Mouse (Mus musculus): Measurements from ENCODE around the gene Chic2.

The Chic2 gene

GRCm38 (mm10) chr5:74979586-74979985 lies 65.0 kb downstream of the Chic2 start:
- DNase-seq (ENCODE audit: extremely low read depth, low read depth), result no peak

DNA sequence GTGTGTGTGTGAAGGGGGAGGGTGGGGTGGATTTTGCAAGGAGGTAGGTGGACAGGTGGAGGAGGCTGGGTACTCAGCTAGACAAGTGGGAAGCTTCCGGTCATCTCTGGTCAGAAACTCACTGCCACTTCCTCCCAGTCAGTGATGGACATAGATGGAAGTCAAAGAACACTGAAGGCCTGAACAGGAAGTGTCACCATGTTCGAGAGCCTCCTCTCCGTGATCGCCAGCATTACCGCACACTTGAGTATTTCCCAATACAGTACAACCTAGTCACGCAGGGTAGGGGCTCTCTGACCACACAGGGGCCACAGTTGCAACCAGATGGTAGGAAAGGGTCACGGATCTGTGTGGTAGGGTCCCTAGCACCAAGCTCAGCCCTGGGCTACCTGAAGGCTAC lies 69.1 kb downstream of the Chic2 start:
- no peak for DNase-seq (ENCODE audit: extremely low read depth, low read depth)

DNA sequence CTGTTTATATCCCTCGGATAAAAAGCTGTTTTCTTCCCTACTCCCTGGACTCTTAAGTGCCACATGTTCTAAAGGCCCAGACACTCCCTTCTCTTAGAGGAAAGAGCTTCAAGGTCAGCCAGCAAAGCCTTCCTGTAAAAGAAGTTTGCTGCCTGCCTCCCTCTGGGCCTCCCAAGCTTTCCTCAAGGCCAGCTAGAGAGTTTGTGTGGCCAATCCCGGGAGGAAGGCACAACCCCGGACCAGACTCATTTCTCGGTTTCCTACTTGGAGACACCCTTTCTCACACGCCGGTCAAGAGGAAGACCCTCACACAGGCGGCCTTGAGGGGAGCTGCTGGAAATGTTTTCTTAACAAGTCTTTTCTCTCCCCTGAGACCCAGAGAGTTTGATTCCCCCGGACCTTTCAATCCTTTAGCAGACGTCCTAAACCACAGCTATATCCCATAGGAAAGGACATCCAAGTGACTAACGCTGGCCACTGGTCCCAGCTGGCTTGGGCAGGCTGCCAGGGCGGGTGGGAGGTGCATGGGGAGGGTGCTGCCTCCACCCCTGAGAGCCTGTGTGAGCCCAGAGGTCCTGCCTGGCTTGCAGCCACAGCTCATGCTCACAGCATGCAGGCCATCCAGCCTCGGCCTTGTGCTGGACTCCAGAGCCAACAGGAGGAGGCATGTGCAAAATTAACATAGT lies 69.7 kb downstream of the Chic2 start:
- DNase-seq (ENCODE audit: extremely low read depth, low read depth), result no peak

GRCm38 (mm10) chr5:74974061-74974581 lies 70.5 kb downstream of the Chic2 start:
- DNase-seq (ENCODE audit: extremely low read depth, low read depth), result no peak

GRCm38 (mm10) chr5:74971418-74971817 lies 73.2 kb downstream of the Chic2 start:
- no peak for DNase-seq (ENCODE audit: extremely low read depth, low read depth)

DNA sequence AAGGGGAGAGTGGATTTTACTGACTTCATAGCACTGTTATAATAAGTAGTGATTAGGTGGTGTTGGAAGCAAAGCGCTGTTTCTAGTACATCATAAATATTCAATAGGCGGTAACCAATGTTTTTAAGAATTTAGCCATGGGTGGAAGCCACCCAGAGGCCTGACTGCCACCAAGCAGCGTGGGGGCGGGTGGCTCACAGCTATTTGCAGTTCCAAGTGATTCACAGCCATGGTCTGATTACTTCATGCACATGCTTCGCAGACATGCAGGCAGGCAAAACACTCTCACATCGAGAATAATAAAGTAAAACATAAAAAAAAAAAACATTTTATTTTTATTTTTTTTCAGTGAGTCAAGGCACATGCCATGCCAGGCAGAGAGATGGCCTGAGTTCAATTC lies 75.2 kb downstream of the Chic2 start:
- DNase-seq (ENCODE audit: extremely low read depth, low read depth), result no peak

GRCm38 (mm10) chr5:74967882-74968281 lies 76.7 kb downstream of the Chic2 start:
- DNase-seq (ENCODE audit: extremely low read depth, low read depth), result no peak

- no peak for DNase-seq (ENCODE audit: extremely low read depth, low read depth)
Observed at GRCm38 (mm10) chr5:74966891-74967290, 77.7 kb downstream of the Chic2 start.

- DNase-seq (ENCODE audit: extremely low read depth, low read depth), result no peak
Observed at GRCm38 (mm10) chr5:74962771-74963170, 81.8 kb downstream of the Chic2 start.

DNA sequence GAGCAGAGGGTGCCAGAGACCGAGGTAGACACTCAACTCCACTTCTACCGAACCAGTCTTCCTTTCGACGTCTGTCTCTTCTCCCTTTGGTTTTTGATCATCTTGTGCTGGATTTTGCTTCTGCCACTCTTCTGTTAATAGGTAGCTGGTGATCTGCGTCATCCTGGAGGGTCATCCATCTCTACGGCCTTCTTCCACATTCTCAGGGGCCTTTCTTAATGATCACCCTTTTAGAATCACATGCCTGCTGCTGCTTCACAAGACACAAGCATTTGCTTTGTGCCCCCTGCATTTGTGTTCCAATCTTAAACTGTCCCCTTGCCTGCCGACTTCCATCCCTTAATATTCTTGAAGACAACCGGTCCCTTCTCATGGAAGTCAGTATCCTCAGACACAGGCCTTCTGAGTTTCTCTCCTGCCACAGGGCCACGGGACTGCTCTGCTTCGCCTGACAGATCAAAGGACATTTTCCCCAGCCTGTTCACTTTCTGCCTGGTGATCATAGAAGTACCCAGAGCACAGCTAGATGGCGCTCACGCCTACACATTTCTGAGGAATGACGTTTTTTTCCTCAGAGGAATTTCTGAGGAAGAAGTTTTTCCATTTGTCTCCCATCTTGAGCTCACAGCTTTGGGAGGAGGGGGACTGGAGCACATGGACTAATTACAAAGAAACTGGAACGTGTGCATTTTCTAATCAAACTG lies 83.6 kb downstream of the Chic2 start:
- no peak for DNase-seq (ENCODE audit: extremely low read depth, low read depth)

DNA sequence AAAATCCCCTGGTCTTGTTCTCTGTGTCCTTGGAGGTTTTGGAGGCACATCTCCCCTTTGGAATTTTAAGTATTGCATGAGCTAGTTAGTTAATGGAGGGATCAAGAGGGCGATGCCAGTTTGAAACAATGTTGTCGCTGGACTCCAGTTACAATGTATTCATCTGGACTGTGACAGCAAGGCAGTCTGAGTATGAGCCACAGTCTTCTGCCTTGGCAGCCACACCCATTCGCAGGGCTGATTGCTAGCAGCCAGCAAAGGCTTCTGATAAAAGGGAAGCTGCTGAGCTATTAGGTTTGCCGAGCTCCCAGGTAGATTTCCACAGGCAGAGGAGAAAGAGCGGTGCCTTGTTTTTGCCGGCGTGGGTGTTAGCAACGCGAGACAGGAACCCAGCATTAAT lies 84.3 kb downstream of the Chic2 start:
- DNase-seq (ENCODE audit: extremely low read depth, low read depth), result peak; percentile 53

DNA sequence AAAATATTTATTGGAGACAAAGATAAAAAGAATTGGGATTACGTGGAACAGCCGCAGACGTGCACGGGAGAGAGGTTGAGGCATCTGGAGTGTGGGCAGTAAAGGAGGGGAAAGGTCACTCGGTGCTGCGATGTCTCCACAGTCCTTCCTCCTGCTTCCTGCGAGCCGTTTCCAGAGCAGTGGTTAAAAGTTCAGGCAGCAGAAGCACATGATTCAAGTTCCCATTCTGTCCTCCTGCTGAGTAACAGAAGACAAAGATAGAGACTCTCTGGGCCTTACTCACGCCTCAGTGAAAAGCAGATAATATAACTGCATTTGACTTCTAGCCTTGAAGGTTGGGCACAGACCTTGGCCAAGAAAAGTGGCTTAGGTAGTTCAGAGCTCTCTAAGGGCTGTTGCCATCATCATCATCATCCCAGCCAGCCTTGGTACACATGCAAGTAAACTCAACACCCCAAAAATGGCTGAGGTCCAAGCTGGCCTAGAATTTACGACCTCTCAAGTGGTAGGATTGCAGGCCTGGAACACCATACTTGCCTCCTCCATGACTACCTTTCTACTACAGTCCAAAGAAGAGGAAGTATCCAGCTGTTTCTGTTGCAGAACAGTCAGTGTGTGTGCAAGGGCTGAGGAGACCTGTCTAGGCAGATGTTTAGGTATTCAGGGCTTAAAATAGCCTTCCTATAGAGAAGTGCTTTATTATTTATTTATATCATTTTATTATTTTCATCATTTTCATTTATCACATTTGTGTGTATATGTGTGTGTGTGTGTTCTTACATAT lies 87.1 kb downstream of the Chic2 start:
- DNase-seq (ENCODE audit: extremely low read depth, low read depth), result peak; percentile 51

DNA sequence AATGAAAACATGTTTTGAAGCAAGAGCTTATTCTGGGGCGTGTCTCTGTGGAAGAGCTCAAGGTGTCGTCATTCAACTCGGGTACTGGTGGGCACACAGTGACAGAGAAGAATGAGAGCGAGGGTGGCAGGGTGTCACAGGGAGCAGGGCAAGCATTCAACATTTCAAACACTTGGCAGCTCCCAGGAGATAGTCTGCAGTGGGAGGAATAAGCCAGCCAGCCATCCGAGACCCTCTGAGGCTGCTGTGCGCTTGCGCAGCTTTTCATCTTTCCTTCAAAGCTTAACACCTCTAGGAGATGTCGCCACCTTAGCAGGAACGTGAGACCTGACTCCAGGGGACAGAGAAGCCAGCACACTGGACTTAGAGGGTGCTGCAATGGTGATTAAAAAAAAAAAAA lies 88.2 kb downstream of the Chic2 start:
- no peak for DNase-seq (ENCODE audit: extremely low read depth, low read depth)

- DNase-seq (ENCODE audit: extremely low read depth, low read depth), result no peak
Observed at GRCm38 (mm10) chr5:74955565-74955964, 89.0 kb downstream of the Chic2 start.

- no peak for DNase-seq (ENCODE audit: extremely low read depth, low read depth)
Observed at GRCm38 (mm10) chr5:74952938-74953337, 91.6 kb downstream of the Chic2 start.

- DNase-seq (ENCODE audit: extremely low read depth, low read depth), result no peak
Observed at GRCm38 (mm10) chr5:74951375-74951774, 93.2 kb downstream of the Chic2 start.

GRCm38 (mm10) chr5:74949298-74949697 lies 95.3 kb downstream of the Chic2 start:
- no peak for DNase-seq (ENCODE audit: extremely low read depth, low read depth)

GRCm38 (mm10) chr5:74948482-74948881 lies 96.1 kb downstream of the Chic2 start:
- DNase-seq (ENCODE audit: extremely low read depth, low read depth), result no peak

Data from MEL-GATA-1-ER (cell line).